Mouse (Mus musculus): Measurements from ENCODE around the gene Galnt14. TPM values are rescaled to one million over a fixed set of nuclear protein-coding genes. Genes with fewer than 3 reads are reported as not detected.
A peak's percentile ranks its signal among the peaks of the same experiment; 100 is the strongest.

Galnt14 gene
- polyA plus RNA-seq, 1 experiment from 2014 or later, result 5.4 TPM

GRCm38 (mm10) chr17:73487380-73487779 lies 222.9 kb downstream of the Galnt14 start:
- no peaks in the 10 kb centered on the region for H3K36me3 ChIP-seq (ENCODE audit: control insufficient read depth, insufficient read depth, low read length)
- H3K27me3 ChIP-seq (ENCODE audit: control insufficient read depth, insufficient read depth, low read length), result no peaks in the 10 kb centered on the region
- H3K4me2 ChIP-seq (ENCODE audit: low read depth, low read length, severe bottlenecking), result no peak overlapping the region
- ATAC-seq (replicated peaks; ENCODE audit: low FRiP score) (no peak), DNase-seq (ENCODE audit: low spot score) (no peak)
- H3K9me3 ChIP-seq (ENCODE audit: control insufficient read depth, low read length), result no peaks in the 10 kb centered on the region
- H3K4me1 ChIP-seq (replicated peaks; ENCODE audit: control insufficient read depth, insufficient read depth, low read length), result no peaks in the 10 kb centered on the region
- H3K9ac ChIP-seq (ENCODE audit: low read length), result no peak overlapping the region
- H3K4me3 ChIP-seq (ENCODE audit: low read depth, low read length), result no peak overlapping the region
- WGBS, result 76% methylated on average over 3 of the region's 3 CpGs
- no peak overlapping the region for H3K27ac ChIP-seq (ENCODE audit: low read depth, low read length)

GRCm38 (mm10) chr17:73477096-73478076 lies 232.9 kb downstream of the Galnt14 start:
- Histone ChIP-seq H3K27me3 (ENCODE audit: control insufficient read depth, insufficient read depth, low read length) (no peaks in the 10 kb centered on the region), H3K4me2 (ENCODE audit: low read depth, low read length, severe bottlenecking) (no peak overlapping the region), H3K4me3 (ENCODE audit: low read depth, low read length) (no peak overlapping the region), H3K36me3 (ENCODE audit: control insufficient read depth, insufficient read depth, low read length) (no peaks in the 10 kb centered on the region), H3K4me1 (replicated peaks; ENCODE audit: control insufficient read depth, insufficient read depth, low read length) (peaks cover 3% of the 10 kb centered on the region; the same call in 1 of the 2 replicates), H3K27ac (ENCODE audit: low read depth, low read length) (no peak overlapping the region), H3K9ac (ENCODE audit: low read length) (no peak overlapping the region), H3K9me3 (ENCODE audit: control insufficient read depth, low read length) (no peaks in the 10 kb centered on the region)
- DNase-seq (ENCODE audit: low spot score) (no peak), ATAC-seq (replicated peaks; ENCODE audit: low FRiP score) (0 out of 2 replicates have a peak, but pooled peaks have one; percentile 27)
- WGBS, result 39% methylated on average over 11 of the region's 11 CpGs

- Histone ChIP-seq H3K9ac (ENCODE audit: low read length) (no peak overlapping the region), H3K4me1 (replicated peaks; ENCODE audit: control insufficient read depth, insufficient read depth, low read length) (peaks cover 3% of the 10 kb centered on the region; the same call in 1 of the 2 replicates), H3K36me3 (ENCODE audit: control insufficient read depth, insufficient read depth, low read length) (no peaks in the 10 kb centered on the region), H3K4me2 (ENCODE audit: low read depth, low read length, severe bottlenecking) (no peak overlapping the region), H3K4me3 (ENCODE audit: low read depth, low read length) (no peak overlapping the region), H3K27me3 (ENCODE audit: control insufficient read depth, insufficient read depth, low read length) (no peaks in the 10 kb centered on the region), H3K9me3 (ENCODE audit: control insufficient read depth, low read length) (no peaks in the 10 kb centered on the region), H3K27ac (ENCODE audit: low read depth, low read length) (no peak overlapping the region)
- no peak for ATAC-seq (replicated peaks; ENCODE audit: low FRiP score)
- no peak for DNase-seq (ENCODE audit: low spot score)
- WGBS, result 44% methylated on average over 7 of the region's 7 CpGs
Measured at GRCm38 (mm10) chr17:73474371-73474770, 235.9 kb downstream of the Galnt14 start.

GRCm38 (mm10) chr17:73473012-73473411 lies 237.2 kb downstream of the Galnt14 start:
- H3K4me2 ChIP-seq (ENCODE audit: low read depth, low read length, severe bottlenecking), result no peak overlapping the region
- H3K4me3 ChIP-seq (ENCODE audit: low read depth, low read length), result no peak overlapping the region
- no peaks in the 10 kb centered on the region for H3K27me3 ChIP-seq (ENCODE audit: control insufficient read depth, insufficient read depth, low read length)
- H3K9ac ChIP-seq (ENCODE audit: low read length), result no peak overlapping the region
- no peak for DNase-seq (ENCODE audit: low spot score)
- no peak for ATAC-seq (replicated peaks; ENCODE audit: low FRiP score)
- peaks cover 3% of the 10 kb centered on the region; the same call in 1 of the 2 replicates for H3K4me1 ChIP-seq (replicated peaks; ENCODE audit: control insufficient read depth, insufficient read depth, low read length)
- no peak overlapping the region for H3K27ac ChIP-seq (ENCODE audit: low read depth, low read length)
- WGBS, result 82% methylated on average over 3 of the region's 3 CpGs
- H3K36me3 ChIP-seq (ENCODE audit: control insufficient read depth, insufficient read depth, low read length), result no peaks in the 10 kb centered on the region
- no peaks in the 10 kb centered on the region for H3K9me3 ChIP-seq (ENCODE audit: control insufficient read depth, low read length)

- Histone ChIP-seq H3K27ac (ENCODE audit: low read depth, low read length) (no peak overlapping the region), H3K4me2 (ENCODE audit: low read depth, low read length, severe bottlenecking) (no peak overlapping the region), H3K9me3 (ENCODE audit: control insufficient read depth, low read length) (no peaks in the 10 kb centered on the region), H3K36me3 (ENCODE audit: control insufficient read depth, insufficient read depth, low read length) (no peaks in the 10 kb centered on the region), H3K4me3 (ENCODE audit: low read depth, low read length) (no peak overlapping the region), H3K4me1 (replicated peaks; ENCODE audit: control insufficient read depth, insufficient read depth, low read length) (no peaks in the 10 kb centered on the region), H3K27me3 (ENCODE audit: control insufficient read depth, insufficient read depth, low read length) (no peaks in the 10 kb centered on the region), H3K9ac (ENCODE audit: low read length) (no peak overlapping the region)
- DNase-seq (ENCODE audit: low spot score) (no peak), ATAC-seq (replicated peaks; ENCODE audit: low FRiP score) (no peak)
- WGBS, result 90% methylated on average over 4 of the region's 4 CpGs
Measured at GRCm38 (mm10) chr17:73460874-73461273, 249.4 kb downstream of the Galnt14 start.

GRCm38 (mm10) chr17:73458741-73459140 lies 251.5 kb downstream of the Galnt14 start:
- DNase-seq (ENCODE audit: low spot score), result no peak
- WGBS, result 84% methylated on average over 4 of the region's 4 CpGs
- H3K27me3 ChIP-seq (ENCODE audit: control insufficient read depth, insufficient read depth, low read length), result no peaks in the 10 kb centered on the region
- no peak overlapping the region for H3K27ac ChIP-seq (ENCODE audit: low read depth, low read length)
- no peak overlapping the region for H3K9ac ChIP-seq (ENCODE audit: low read length)
- no peaks in the 10 kb centered on the region for H3K9me3 ChIP-seq (ENCODE audit: control insufficient read depth, low read length)
- H3K4me1 ChIP-seq (replicated peaks; ENCODE audit: control insufficient read depth, insufficient read depth, low read length), result no peaks in the 10 kb centered on the region
- no peaks in the 10 kb centered on the region for H3K36me3 ChIP-seq (ENCODE audit: control insufficient read depth, insufficient read depth, low read length)
- H3K4me3 ChIP-seq (ENCODE audit: low read depth, low read length), result no peak overlapping the region
- H3K4me2 ChIP-seq (ENCODE audit: low read depth, low read length, severe bottlenecking), result no peak overlapping the region
- ATAC-seq (replicated peaks; ENCODE audit: low FRiP score), result no peak

GRCm38 (mm10) chr17:73456551-73456950 lies 253.7 kb downstream of the Galnt14 start:
- Histone ChIP-seq H3K4me3 (ENCODE audit: low read depth, low read length) (no peak overlapping the region), H3K4me2 (ENCODE audit: low read depth, low read length, severe bottlenecking) (no peak overlapping the region), H3K36me3 (ENCODE audit: control insufficient read depth, insufficient read depth, low read length) (no peaks in the 10 kb centered on the region), H3K27me3 (ENCODE audit: control insufficient read depth, insufficient read depth, low read length) (no peaks in the 10 kb centered on the region), H3K9ac (ENCODE audit: low read length) (no peak overlapping the region), H3K9me3 (ENCODE audit: control insufficient read depth, low read length) (no peaks in the 10 kb centered on the region), H3K27ac (ENCODE audit: low read depth, low read length) (no peak overlapping the region), H3K4me1 (replicated peaks; ENCODE audit: control insufficient read depth, insufficient read depth, low read length) (no peaks in the 10 kb centered on the region)
- DNase-seq (ENCODE audit: low spot score), result no peak
- ATAC-seq (replicated peaks; ENCODE audit: low FRiP score), result no peak
- 88% methylated on average over 2 of the region's 2 CpGs for WGBS

- Histone ChIP-seq H3K4me1 (replicated peaks; ENCODE audit: control insufficient read depth, insufficient read depth, low read length) (no peaks in the 10 kb centered on the region), H3K36me3 (ENCODE audit: control insufficient read depth, insufficient read depth, low read length) (no peaks in the 10 kb centered on the region), H3K27ac (ENCODE audit: low read depth, low read length) (no peak overlapping the region), H3K9me3 (ENCODE audit: control insufficient read depth, low read length) (no peaks in the 10 kb centered on the region), H3K4me2 (ENCODE audit: low read depth, low read length, severe bottlenecking) (no peak overlapping the region), H3K27me3 (ENCODE audit: control insufficient read depth, insufficient read depth, low read length) (no peaks in the 10 kb centered on the region), H3K9ac (ENCODE audit: low read length) (no peak overlapping the region), H3K4me3 (ENCODE audit: low read depth, low read length) (no peak overlapping the region)
- DNase-seq (ENCODE audit: low spot score) (no peak), ATAC-seq (replicated peaks; ENCODE audit: low FRiP score) (no peak)
- 79% methylated on average over 3 of the region's 3 CpGs for WGBS
Measured at GRCm38 (mm10) chr17:73453646-73454045, 256.6 kb downstream of the Galnt14 start.
